Mouse (Mus musculus) heart, embryonic 15.5 days (tissue): ENCODE data around the gene Zfp112. TPM values are rescaled to one million over a fixed set of nuclear protein-coding genes. Genes with fewer than 3 reads are reported as not detected.
"Not testable (repeated sequence)": the region's sequence is repeated elsewhere in the genome, so short reads cannot be mapped to it uniquely, and the experiment has no call there.

Experiments
- ATAC-seq: fragments of 200-750 bp; cut with Nextera tagmentation; replicated peaks from 2 replicates; pipeline ENCODE4 v1.8.0; 2017; ENCODE audit warnings: low read depth, moderate TSS enrichment; ENCODE audit not compliant: insufficient number of reproducible peaks, insufficient read depth, low FRiP score
- H3K27ac ChIP-seq: fragments of 300-500 bp; sonication (generic); 2 replicates; pipeline ENCODE4 v1.5.1; 2015; ENCODE audit warnings: mild to moderate bottlenecking, inconsistent platforms
- H3K27me3 ChIP-seq: fragments of 300-500 bp; sonication (generic); 2 replicates; pipeline ENCODE4 v1.6.1; 2015; ENCODE audit warnings: inconsistent platforms
- H3K36me3 ChIP-seq: fragments of 300-500 bp; sonication (generic); 2 replicates; pipeline ENCODE4 v1.6.1; 2015; ENCODE audit warnings: mild to moderate bottlenecking, inconsistent platforms
- H3K4me1 ChIP-seq: fragments of 300-500 bp; sonication (generic); replicated peaks from 2 replicates; pipeline ENCODE4 v1.6.1; 2015; ENCODE audit warnings: inconsistent platforms
- H3K4me2 ChIP-seq: fragments of 300-500 bp; sonication (generic); 2 replicates; pipeline ENCODE4 v1.6.1; 2015; ENCODE audit warnings: inconsistent platforms, mild to moderate bottlenecking, moderate library complexity
- H3K4me3 ChIP-seq: fragments of 300-500 bp; sonication (generic); 2 replicates; pipeline ENCODE4 v1.5.1; 2015; ENCODE audit warnings: mild to moderate bottlenecking, inconsistent platforms
- H3K9ac ChIP-seq: fragments of 300-500 bp; sonication (generic); 2 replicates; pipeline ENCODE4 v1.6.1; 2015; ENCODE audit warnings: mild to moderate bottlenecking, inconsistent platforms
- H3K9me3 ChIP-seq: fragments of 300-500 bp; sonication (generic); replicated peaks from 2 replicates; pipeline ENCODE4 v1.6.1; 2016; ENCODE audit warnings: inconsistent platforms
- WGBS: fragments of 180-500 bp; shearing (Covaris S2); methylation state at CpG from one replicate; pipeline ENCODE4 v1.1.7; 2015; ENCODE audit warnings: mixed read lengths; 5-methylcytosine and 5-hydroxymethylcytosine counted together
- polyA plus RNA-seq: library from polyadenylated mRNA; unstranded; fragments of >200 nt; fragmentation: Nextera tagmentation; extraction: Ambion mirVana; gene quantifications from 2 replicates; pipeline ENCODE4 v1.2.1, GENCODE M21; 2015

The Zfp112 gene
- 5.3 and 6.3 TPM in 2 replicates for polyA plus RNA-seq

- 1% methylated on average over 23 of the region's 23 CpGs for WGBS
- H3K9ac ChIP-seq, result peak within 1 kb of the TSS; percentile 71
- peak; percentile 96 for ATAC-seq
- H3K4me2 ChIP-seq, result peak within 1 kb of the TSS; percentile 82
- peak within 1 kb of the TSS; percentile 78 for H3K27ac ChIP-seq
- H3K9me3 ChIP-seq, result peaks cover 11% of the 10 kb centered on the region; the same call in 1 of the 2 replicates
- no peaks in the 10 kb centered on the region for H3K27me3 ChIP-seq
- H3K4me3 ChIP-seq, result peak within 1 kb of the TSS; percentile 63
- H3K4me1 ChIP-seq, result peaks cover 5% of the 10 kb centered on the region
- H3K36me3 ChIP-seq, result peaks cover 23% of the 10 kb centered on the region
These were observed at the start of gene Zfp112 for GRCm38 (mm10) chr7:24112156-24112856. Gene Zfp112 (plus strand): TSS chr7:24112314.

GRCm38 (mm10) chr7:24074424-24074823 is 37.7 kb upstream of the Zfp112 start:
- H3K9ac ChIP-seq, H3K9me3 ChIP-seq, H3K4me3 ChIP-seq, H3K4me1 ChIP-seq, ATAC-seq, H3K4me2 ChIP-seq, H3K36me3 ChIP-seq, H3K27ac ChIP-seq, H3K27me3 ChIP-seq: not testable (repeated sequence)
- WGBS, result 28% methylated on average over 1 of the region's 1 CpGs

DNA sequence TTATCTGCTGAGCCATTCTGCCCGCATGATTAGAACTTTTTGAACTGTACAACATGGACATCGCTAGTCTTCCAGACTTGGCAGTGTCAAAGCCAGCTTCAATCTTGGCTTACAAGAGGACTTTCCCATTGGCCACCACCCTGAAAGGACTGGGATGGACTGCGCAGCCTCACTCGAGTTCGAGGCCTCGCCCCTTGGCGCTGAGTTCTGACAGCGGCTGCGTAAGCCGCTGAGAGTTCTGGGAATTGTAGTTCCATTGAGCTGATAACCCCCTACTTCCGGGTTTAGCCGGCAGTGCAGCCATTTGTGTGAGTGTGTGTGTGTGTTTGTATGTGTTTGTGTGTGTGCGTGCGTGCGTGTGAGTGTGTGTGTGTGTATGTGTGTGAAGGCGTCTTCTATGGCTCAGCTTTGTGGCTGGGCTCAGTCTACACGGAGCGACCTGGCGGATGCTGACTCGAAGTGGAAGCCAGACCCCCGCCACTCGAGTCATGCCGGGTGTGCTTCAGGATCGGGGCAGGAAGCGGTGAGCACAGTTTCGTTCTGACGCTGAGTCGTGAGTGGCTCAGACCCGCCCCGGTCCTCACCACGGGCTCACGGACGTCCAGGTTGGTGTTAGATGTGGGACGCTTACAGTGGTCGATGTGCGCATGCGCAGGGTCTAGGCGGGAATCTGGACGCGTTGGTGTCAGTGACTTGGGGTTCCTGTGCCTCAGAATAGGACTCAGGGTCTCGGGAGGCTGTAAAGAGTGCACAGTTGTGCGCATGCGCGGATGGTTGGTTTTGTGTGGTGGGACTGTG is 30.3 kb upstream of the Zfp112 start, which contains the start of gene Zfp180:
Gene Zfp180 (plus strand): TSS at position 291 of the 798 bp plus-strand sequence.
- ATAC-seq, result peak; percentile 97
- H3K36me3 ChIP-seq, result peaks cover 4% of the 10 kb centered on the region; the same call in 1 of the 2 replicates
- peak within 1 kb of the TSS; percentile 77 for H3K27ac ChIP-seq
- WGBS, result 18% methylated on average over 44 of the region's 44 CpGs
- no peaks in the 10 kb centered on the region for H3K9me3 ChIP-seq
- H3K4me2 ChIP-seq, result peak within 1 kb of the TSS; percentile 71
- H3K27me3 ChIP-seq, result no peaks in the 10 kb centered on the region
- peak within 1 kb of the TSS; percentile 59 for H3K4me3 ChIP-seq
- H3K9ac ChIP-seq, result peak within 1 kb of the TSS; percentile 59
- peaks cover 17% of the 10 kb centered on the region for H3K4me1 ChIP-seq

- Histone ChIP-seq H3K4me3 (peak overlapping the region; percentile 59), H3K9me3 (no peaks in the 10 kb centered on the region), H3K4me1 (peaks cover 17% of the 10 kb centered on the region), H3K9ac (peak overlapping the region; percentile 59), H3K27ac (peak overlapping the region; percentile 77), H3K36me3 (peaks cover 12% of the 10 kb centered on the region; the same call in 1 of the 2 replicates), H3K27me3 (no peaks in the 10 kb centered on the region), H3K4me2 (peak overlapping the region; percentile 71)
- 41% methylated on average over 15 of the region's 15 CpGs for WGBS
- no peak for ATAC-seq
These were observed 29.5 kb upstream of the Zfp112 start for GRCm38 (mm10) chr7:24082457-24083235.

DNA sequence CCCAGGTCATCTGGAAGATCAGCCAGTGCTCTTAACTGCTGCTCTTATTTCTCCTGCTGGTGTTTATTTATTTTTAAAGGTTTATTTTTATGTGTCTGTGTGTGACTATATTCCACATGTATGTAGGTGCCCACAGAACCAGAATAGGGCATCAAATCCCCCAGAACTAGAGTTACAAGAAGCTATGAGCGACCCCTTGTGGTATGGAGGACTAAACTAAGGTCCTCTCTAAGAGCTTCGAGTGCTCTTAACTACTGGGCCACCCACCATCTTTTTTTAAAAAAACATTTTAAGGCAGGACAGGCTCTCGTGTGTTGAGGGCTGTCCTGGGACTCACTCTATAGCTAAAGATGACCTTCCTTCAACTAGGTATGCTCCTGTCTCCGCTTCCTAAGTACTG is 25.2 kb upstream of the Zfp112 start:
- Histone ChIP-seq H3K27ac (no peak overlapping the region), H3K36me3 (peaks cover 26% of the 10 kb centered on the region; the same call in 1 of the 2 replicates), H3K9ac (no peak overlapping the region), H3K4me3 (no peak overlapping the region), H3K27me3 (no peaks in the 10 kb centered on the region), H3K9me3 (no peaks in the 10 kb centered on the region), H3K4me1 (peaks cover 14% of the 10 kb centered on the region), H3K4me2 (no peak overlapping the region)
- ATAC-seq, result no peak
- 93% methylated on average over 4 of the region's 4 CpGs for WGBS

GRCm38 (mm10) chr7:24087485-24088125 is 24.5 kb upstream of the Zfp112 start:
- WGBS, result 96% methylated on average over 12 of the region's 12 CpGs

GRCm38 (mm10) chr7:24104403-24104802 is 7.7 kb upstream of the Zfp112 start:
- Histone ChIP-seq H3K36me3 (peaks cover 98% of the 10 kb centered on the region), H3K9ac (no peak overlapping the region), H3K4me3 (no peak overlapping the region), H3K9me3 (peaks cover 65% of the 10 kb centered on the region), H3K4me1 (no peaks in the 10 kb centered on the region), H3K27me3 (no peaks in the 10 kb centered on the region), H3K27ac (no peak overlapping the region), H3K4me2 (no peak overlapping the region)
- 94% methylated on average over 9 of the region's 9 CpGs for WGBS
- ATAC-seq, result 0 out of 2 replicates have a peak, but pooled peaks have one; percentile 24

More at GRCm38 (mm10) chr7:24087485-24088125, 24.5 kb upstream of the Zfp112 start:
- no peak for ATAC-seq
- H3K27me3 ChIP-seq, result no peaks in the 10 kb centered on the region
- H3K27ac ChIP-seq, result no peak overlapping the region
- H3K36me3 ChIP-seq, result peaks cover 26% of the 10 kb centered on the region; the same call in 1 of the 2 replicates
- H3K4me3 ChIP-seq, result no peak overlapping the region
- H3K9ac ChIP-seq, result no peak overlapping the region
- H3K9me3 ChIP-seq, result no peaks in the 10 kb centered on the region
- peaks cover 11% of the 10 kb centered on the region for H3K4me1 ChIP-seq
- H3K4me2 ChIP-seq, result no peak overlapping the region

DNA sequence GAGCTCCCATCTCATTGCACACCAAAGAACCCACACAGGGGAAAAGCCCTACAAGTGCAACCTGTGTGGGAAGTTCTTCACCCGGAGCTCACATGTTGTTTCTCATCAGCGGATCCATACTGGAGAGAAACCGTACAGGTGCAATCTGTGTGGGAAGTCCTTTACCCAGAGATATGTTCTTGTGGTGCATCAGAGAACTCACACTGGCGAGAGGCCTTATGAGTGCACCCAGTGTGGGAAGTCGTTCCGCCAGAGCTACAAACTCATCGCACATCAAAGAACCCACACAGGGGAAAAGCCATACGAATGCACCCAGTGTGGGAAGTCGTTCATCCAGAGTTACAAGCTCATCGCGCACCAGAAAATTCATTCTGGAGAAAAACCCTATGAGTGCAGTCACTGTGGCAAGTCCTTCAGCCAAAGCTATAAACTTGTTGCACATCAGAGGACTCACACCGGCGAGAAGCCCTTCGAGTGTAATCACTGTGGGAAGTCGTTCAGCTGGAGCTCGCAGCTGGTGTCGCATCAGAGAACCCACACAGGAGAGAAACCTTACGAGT is 6.9 kb upstream of the Zfp112 start:
- Histone ChIP-seq H3K4me3 (no peak overlapping the region), H3K27ac (no peak overlapping the region), H3K4me2 (no peak overlapping the region), H3K4me1 (no peaks in the 10 kb centered on the region), H3K27me3 (no peaks in the 10 kb centered on the region), H3K36me3 (peaks cover 94% of the 10 kb centered on the region), H3K9me3 (peaks cover 65% of the 10 kb centered on the region), H3K9ac (no peak overlapping the region)
- ATAC-seq, result no peak
- 91% methylated on average over 18 of the region's 18 CpGs for WGBS

- 96% methylated on average over 7 of the region's 7 CpGs for WGBS
- no peak for ATAC-seq
- no peak overlapping the region for H3K4me2 ChIP-seq
- H3K4me3 ChIP-seq, result no peak overlapping the region
- peaks cover 38% of the 10 kb centered on the region for H3K36me3 ChIP-seq
- H3K9ac ChIP-seq, result no peak overlapping the region
- H3K9me3 ChIP-seq, result peaks cover 25% of the 10 kb centered on the region
- H3K27me3 ChIP-seq, result no peaks in the 10 kb centered on the region
- H3K27ac ChIP-seq, result no peak overlapping the region
- H3K4me1 ChIP-seq, result peaks cover 5% of the 10 kb centered on the region
These were observed 1.3 kb upstream of the Zfp112 start for GRCm38 (mm10) chr7:24110839-24111238.

- no peak for ATAC-seq
- H3K4me1 ChIP-seq, result peaks cover 5% of the 10 kb centered on the region
- WGBS, result 8% methylated on average over 9 of the region's 9 CpGs
These were observed 350 bp upstream of the Zfp112 start for GRCm38 (mm10) chr7:24111772-24112155.

More at GRCm38 (mm10) chr7:24111772-24112155, 350 bp upstream of the Zfp112 start:
- peaks cover 28% of the 10 kb centered on the region for H3K36me3 ChIP-seq
- H3K9ac ChIP-seq, result peak overlapping the region; percentile 71
- no peaks in the 10 kb centered on the region for H3K27me3 ChIP-seq
- H3K4me2 ChIP-seq, result peak overlapping the region; percentile 82
- H3K4me3 ChIP-seq, result peak overlapping the region; percentile 63
- peaks cover 16% of the 10 kb centered on the region for H3K9me3 ChIP-seq
- H3K27ac ChIP-seq, result peak overlapping the region; percentile 78
